Mouse (Mus musculus) embryonic facial prominence, embryonic 12.5 days (tissue): ENCODE measurements at regions not wholly inside any gene's neighbourhood (a gene's known extent, or its start where the extent isn't known, plus 50 kb on each side); places are given as distances from the start of the nearest gene placed in this dataset.

Experiments
- ATAC-seq: fragments of 200-750 bp; cut with Nextera tagmentation; 2 replicates; pipeline ENCODE4 v1.8.0; 2017; ENCODE audit not compliant: insufficient number of reproducible peaks, insufficient read depth, low FRiP score, low TSS enrichment
- H3K27ac ChIP-seq: fragments of 300-500 bp; sonication (generic); 2 replicates; pipeline ENCODE4 v1.5.1; 2016; ENCODE audit warnings: mild to moderate bottlenecking
- H3K27me3 ChIP-seq: fragments of 300-500 bp; sonication (generic); 2 replicates; pipeline ENCODE4 v1.6.1; 2016; ENCODE audit warnings: mild to moderate bottlenecking, moderate library complexity
- H3K36me3 ChIP-seq: fragments of 300-500 bp; sonication (generic); 2 replicates; pipeline ENCODE4 v1.6.1; 2016; ENCODE audit warnings: mild to moderate bottlenecking
- H3K4me1 ChIP-seq: fragments of 300-500 bp; sonication (generic); 2 replicates; pipeline ENCODE4 v1.6.1; 2016
- H3K4me2 ChIP-seq: fragments of 300-500 bp; sonication (generic); replicated peaks from 2 replicates; pipeline ENCODE4 v1.6.1; 2016; ENCODE audit warnings: mild to moderate bottlenecking, moderate library complexity
- H3K4me3 ChIP-seq: fragments of 300-500 bp; sonication (generic); 2 replicates; pipeline ENCODE4 v1.5.1; 2016; ENCODE audit warnings: mild to moderate bottlenecking
- H3K9ac ChIP-seq: fragments of 300-500 bp; sonication (generic); 2 replicates; pipeline ENCODE4 v1.6.1; 2016; ENCODE audit warnings: mild to moderate bottlenecking, moderate library complexity
- H3K9me3 ChIP-seq: fragments of 300-500 bp; sonication (generic); 2 replicates; pipeline ENCODE4 v1.6.1; 2016; ENCODE audit warnings: mild to moderate bottlenecking, moderate library complexity
- WGBS: fragments of 180-500 bp; shearing (Covaris S2); methylation state at CpG from one replicate; pipeline ENCODE4 v1.1.7; 2016; 5-methylcytosine and 5-hydroxymethylcytosine counted together

GRCm38 (mm10) chr5:75280698-75281097, 128.6 kb downstream of the Pdgfra start:
- Histone ChIP-seq H3K27ac (no peak overlapping the region), H3K9ac (no peak overlapping the region), H3K4me1 (no peaks in the 10 kb centered on the region), H3K9me3 (no peaks in the 10 kb centered on the region), H3K4me2 (no peak overlapping the region), H3K36me3 (no peaks in the 10 kb centered on the region), H3K27me3 (no peaks in the 10 kb centered on the region), H3K4me3 (no peak overlapping the region)
- 89% methylated on average over 3 of the region's 3 CpGs for WGBS
- ATAC-seq, result no peak

GRCm38 (mm10) chr5:75281510-75281909, 129.4 kb downstream of the Pdgfra start:
- Histone ChIP-seq H3K4me2 (no peak overlapping the region), H3K9ac (no peak overlapping the region), H3K4me1 (no peaks in the 10 kb centered on the region), H3K27ac (no peak overlapping the region), H3K9me3 (no peaks in the 10 kb centered on the region), H3K36me3 (no peaks in the 10 kb centered on the region), H3K4me3 (no peak overlapping the region), H3K27me3 (no peaks in the 10 kb centered on the region)
- WGBS, result 82% methylated on average over 7 of the region's 7 CpGs
- ATAC-seq, result no peak

GRCm38 (mm10) chr5:75282617-75283016, 130.5 kb downstream of the Pdgfra start:
- Histone ChIP-seq H3K27ac (no peak overlapping the region), H3K9me3 (no peaks in the 10 kb centered on the region), H3K27me3 (no peaks in the 10 kb centered on the region), H3K4me2 (no peak overlapping the region), H3K9ac (no peak overlapping the region), H3K4me1 (no peaks in the 10 kb centered on the region), H3K4me3 (no peak overlapping the region), H3K36me3 (no peaks in the 10 kb centered on the region)
- ATAC-seq, result no peak
- WGBS, result 38% methylated on average over 4 of the region's 4 CpGs

DNA sequence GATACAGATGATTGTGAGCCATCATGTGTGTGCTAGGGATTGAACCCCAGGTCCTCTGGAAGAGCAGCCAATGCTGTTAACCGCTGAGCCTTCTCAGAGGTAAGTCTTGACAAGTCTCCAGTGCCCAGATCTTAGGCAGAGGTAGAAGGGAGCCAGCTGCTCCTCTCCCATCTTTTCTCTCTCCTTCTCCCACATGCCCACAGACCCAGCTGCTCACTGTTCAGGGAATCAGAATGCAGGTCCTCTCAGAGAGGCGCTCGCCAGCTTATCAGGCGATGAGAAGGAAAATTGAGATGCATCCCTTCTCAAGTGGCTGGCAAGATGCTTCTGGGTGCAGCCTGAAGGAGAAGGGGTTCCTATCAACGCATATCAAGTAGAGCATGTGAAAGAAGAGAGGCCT, 131.7 kb downstream of the Pdgfra start:
- no peak overlapping the region for H3K4me3 ChIP-seq
- H3K4me1 ChIP-seq, result no peaks in the 10 kb centered on the region
- ATAC-seq, result no peak
- no peak overlapping the region for H3K27ac ChIP-seq
- no peaks in the 10 kb centered on the region for H3K27me3 ChIP-seq
- 83% methylated on average over 5 of the region's 5 CpGs for WGBS
- H3K9me3 ChIP-seq, result no peaks in the 10 kb centered on the region
- no peaks in the 10 kb centered on the region for H3K36me3 ChIP-seq
- no peak overlapping the region for H3K9ac ChIP-seq
- no peak overlapping the region for H3K4me2 ChIP-seq

- Histone ChIP-seq H3K4me1 (no peaks in the 10 kb centered on the region), H3K9ac (no peak overlapping the region), H3K27me3 (no peaks in the 10 kb centered on the region), H3K4me2 (no peak overlapping the region), H3K36me3 (no peaks in the 10 kb centered on the region), H3K27ac (no peak overlapping the region), H3K4me3 (no peak overlapping the region), H3K9me3 (no peaks in the 10 kb centered on the region)
- no peak for ATAC-seq
- 78% methylated on average over 10 of the region's 10 CpGs for WGBS
Observed at GRCm38 (mm10) chr5:75285950-75286349, 133.9 kb downstream of the Pdgfra start.

DNA sequence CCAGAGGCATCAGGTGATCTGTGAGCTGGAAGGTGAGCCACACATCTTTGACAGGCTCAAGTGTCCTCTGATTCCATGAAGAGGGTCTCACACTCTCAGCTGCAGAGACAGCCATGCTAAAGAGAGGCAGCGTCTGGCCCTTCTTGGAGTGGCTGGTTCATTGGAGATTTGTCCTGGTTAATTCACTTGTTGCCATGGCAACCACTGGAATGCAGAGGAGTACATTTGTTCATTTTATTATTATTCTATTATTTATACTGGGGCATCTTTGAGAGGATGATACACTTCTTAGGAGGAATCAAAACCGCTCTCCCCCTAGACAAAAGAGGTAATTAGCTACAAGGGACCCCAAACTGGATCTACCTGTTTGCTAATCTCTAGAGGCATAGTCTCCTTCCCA, 143.6 kb downstream of the Pdgfra start:
- Histone ChIP-seq H3K27ac (no peak overlapping the region), H3K4me3 (no peak overlapping the region), H3K4me2 (no peak overlapping the region), H3K9ac (no peak overlapping the region), H3K36me3 (no peaks in the 10 kb centered on the region), H3K9me3 (no peaks in the 10 kb centered on the region), H3K27me3 (no peaks in the 10 kb centered on the region), H3K4me1 (no peaks in the 10 kb centered on the region)
- no peak for ATAC-seq
- WGBS, result 56% methylated on average over 2 of the region's 2 CpGs

DNA sequence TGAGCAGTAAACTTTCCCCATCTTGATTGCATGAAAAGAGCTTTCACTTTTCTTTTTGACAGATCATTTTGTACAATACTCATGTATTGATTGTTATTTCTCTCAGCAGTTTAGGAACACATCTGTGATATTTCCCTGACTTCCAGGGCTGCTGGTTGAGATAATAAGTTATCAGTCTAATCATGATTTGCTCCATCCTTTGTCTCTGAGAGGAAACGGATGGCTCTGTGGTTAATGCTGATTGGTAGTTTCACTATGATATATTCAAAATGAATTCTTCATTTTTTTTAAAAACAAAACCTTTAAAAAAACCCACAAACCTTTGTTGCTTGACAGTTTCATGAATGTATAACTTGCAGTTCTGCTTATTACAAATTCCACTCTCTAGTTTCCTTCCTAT, 160.8 kb downstream of the Pdgfra start:
- Histone ChIP-seq H3K27me3 (no peaks in the 10 kb centered on the region), H3K27ac (no peak overlapping the region), H3K9me3 (no peaks in the 10 kb centered on the region), H3K9ac (no peak overlapping the region), H3K4me3 (no peak overlapping the region), H3K4me1 (no peaks in the 10 kb centered on the region), H3K36me3 (no peaks in the 10 kb centered on the region), H3K4me2 (no peak overlapping the region)
- 93% methylated on average over 1 of the region's 1 CpGs for WGBS
- no peak for ATAC-seq

DNA sequence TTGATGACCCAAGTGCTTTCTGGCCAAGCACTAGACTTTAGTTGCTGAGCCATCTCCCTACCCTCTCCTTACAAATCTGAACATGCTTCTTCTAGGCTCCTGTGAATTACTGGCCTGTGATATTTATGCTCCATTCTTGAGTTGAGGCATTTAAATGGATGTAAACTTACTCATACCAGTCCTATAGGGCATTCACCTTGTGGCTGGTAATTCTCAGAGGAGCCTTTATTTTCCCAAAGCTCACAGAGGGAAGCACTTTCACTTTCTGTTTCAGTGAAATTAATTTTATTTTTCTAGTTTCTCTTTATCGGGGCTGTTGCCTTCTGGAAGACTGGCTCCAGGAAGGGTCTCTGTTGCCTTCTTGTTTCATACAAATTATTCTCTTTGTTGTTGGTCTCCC, 163.9 kb downstream of the Pdgfra start:
- H3K27ac ChIP-seq, result no peak overlapping the region
- H3K9ac ChIP-seq, result no peak overlapping the region
- ATAC-seq, result no peak
- no peak overlapping the region for H3K4me3 ChIP-seq
- 93% methylated on average over 1 of the region's 1 CpGs for WGBS
- H3K9me3 ChIP-seq, result no peaks in the 10 kb centered on the region
- H3K4me1 ChIP-seq, result no peaks in the 10 kb centered on the region
- H3K27me3 ChIP-seq, result no peaks in the 10 kb centered on the region
- no peaks in the 10 kb centered on the region for H3K36me3 ChIP-seq
- H3K4me2 ChIP-seq, result no peak overlapping the region

GRCm38 (mm10) chr5:75320536-75320935, 168.4 kb downstream of the Pdgfra start:
- WGBS, result 89% methylated on average over 2 of the region's 2 CpGs
- no peak for ATAC-seq

GRCm38 (mm10) chr5:75334050-75334449, 182.0 kb downstream of the Pdgfra start:
- no peaks in the 10 kb centered on the region for H3K27me3 ChIP-seq
- no peak for ATAC-seq
- H3K9me3 ChIP-seq, result no peaks in the 10 kb centered on the region
- no peak overlapping the region for H3K4me3 ChIP-seq
- no peak overlapping the region for H3K27ac ChIP-seq
- no peak overlapping the region for H3K9ac ChIP-seq
- no peaks in the 10 kb centered on the region for H3K36me3 ChIP-seq
- no peaks in the 10 kb centered on the region for H3K4me1 ChIP-seq
- 80% methylated on average over 3 of the region's 3 CpGs for WGBS
- no peak overlapping the region for H3K4me2 ChIP-seq

More at GRCm38 (mm10) chr5:75320536-75320935, 168.4 kb downstream of the Pdgfra start:
- Histone ChIP-seq H3K27me3 (no peaks in the 10 kb centered on the region), H3K27ac (no peak overlapping the region), H3K9ac (no peak overlapping the region), H3K4me1 (no peaks in the 10 kb centered on the region), H3K4me2 (no peak overlapping the region), H3K9me3 (no peaks in the 10 kb centered on the region), H3K4me3 (no peak overlapping the region), H3K36me3 (no peaks in the 10 kb centered on the region)

- H3K4me2 ChIP-seq, result no peak overlapping the region
- H3K4me1 ChIP-seq, result no peaks in the 10 kb centered on the region
- 82% methylated on average over 11 of the region's 11 CpGs for WGBS
- H3K4me3 ChIP-seq, result no peak overlapping the region
- no peaks in the 10 kb centered on the region for H3K36me3 ChIP-seq
- no peaks in the 10 kb centered on the region for H3K27me3 ChIP-seq
- H3K27ac ChIP-seq, result no peak overlapping the region
- H3K9me3 ChIP-seq, result no peaks in the 10 kb centered on the region
- H3K9ac ChIP-seq, result no peak overlapping the region
- ATAC-seq, result no peak
Observed at GRCm38 (mm10) chr5:75336454-75336853, 184.4 kb downstream of the Pdgfra start.

DNA sequence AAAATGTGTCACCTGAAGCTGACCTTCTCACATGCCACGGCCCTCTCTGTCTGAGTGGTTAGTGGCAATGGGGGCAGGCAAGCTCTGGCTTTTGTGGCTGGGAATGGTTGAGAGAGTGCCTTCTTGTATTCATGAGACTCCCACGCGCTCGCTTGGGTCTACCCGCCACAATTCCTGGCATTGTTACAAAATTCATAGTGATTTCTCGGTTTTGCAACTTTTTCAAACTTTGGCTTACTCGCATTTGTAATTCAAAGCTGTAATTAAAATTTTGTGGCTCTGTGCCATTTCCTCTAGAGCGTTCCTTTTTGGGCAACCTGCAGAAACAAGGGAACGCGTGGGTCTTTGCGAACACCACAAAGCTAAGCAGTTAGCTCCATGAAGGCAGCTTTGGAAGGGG, 186.3 kb downstream of the Pdgfra start:
- H3K4me2 ChIP-seq, result no peak overlapping the region
- H3K27me3 ChIP-seq, result no peaks in the 10 kb centered on the region
- H3K4me3 ChIP-seq, result no peak overlapping the region
- WGBS, result 92% methylated on average over 11 of the region's 11 CpGs
- H3K36me3 ChIP-seq, result no peaks in the 10 kb centered on the region
- H3K9me3 ChIP-seq, result no peaks in the 10 kb centered on the region
- H3K9ac ChIP-seq, result no peak overlapping the region
- no peak for ATAC-seq
- H3K27ac ChIP-seq, result no peak overlapping the region
- no peaks in the 10 kb centered on the region for H3K4me1 ChIP-seq

DNA sequence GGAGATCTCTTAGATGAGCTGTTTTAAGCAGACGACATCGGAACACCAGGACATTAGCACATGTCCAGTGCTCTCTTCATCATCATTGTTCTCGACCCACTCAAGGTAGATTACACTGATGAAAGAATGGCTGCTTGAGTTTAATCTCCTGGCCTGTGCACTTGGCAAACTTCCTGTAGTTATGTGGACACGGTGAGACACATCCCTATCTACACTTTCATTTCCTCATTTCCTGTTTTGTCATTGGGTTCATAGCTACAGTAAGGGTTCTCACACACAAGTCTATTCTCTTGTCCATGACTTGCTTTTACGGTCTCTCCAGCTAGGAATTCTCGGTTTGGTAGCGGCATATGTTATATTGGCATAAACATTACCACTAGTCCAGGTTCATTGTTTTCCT, 190.5 kb downstream of the Pdgfra start:
- H3K9ac ChIP-seq, result no peak overlapping the region
- no peak overlapping the region for H3K27ac ChIP-seq
- no peaks in the 10 kb centered on the region for H3K9me3 ChIP-seq
- ATAC-seq, result no peak
- no peak overlapping the region for H3K4me3 ChIP-seq
- H3K36me3 ChIP-seq, result no peaks in the 10 kb centered on the region
- no peak overlapping the region for H3K4me2 ChIP-seq
- no peaks in the 10 kb centered on the region for H3K27me3 ChIP-seq
- H3K4me1 ChIP-seq, result no peaks in the 10 kb centered on the region
- 91% methylated on average over 7 of the region's 7 CpGs for WGBS
